9 mouse cellular contexts compared by ENCODE assay signal in the genomic region with DNA sequence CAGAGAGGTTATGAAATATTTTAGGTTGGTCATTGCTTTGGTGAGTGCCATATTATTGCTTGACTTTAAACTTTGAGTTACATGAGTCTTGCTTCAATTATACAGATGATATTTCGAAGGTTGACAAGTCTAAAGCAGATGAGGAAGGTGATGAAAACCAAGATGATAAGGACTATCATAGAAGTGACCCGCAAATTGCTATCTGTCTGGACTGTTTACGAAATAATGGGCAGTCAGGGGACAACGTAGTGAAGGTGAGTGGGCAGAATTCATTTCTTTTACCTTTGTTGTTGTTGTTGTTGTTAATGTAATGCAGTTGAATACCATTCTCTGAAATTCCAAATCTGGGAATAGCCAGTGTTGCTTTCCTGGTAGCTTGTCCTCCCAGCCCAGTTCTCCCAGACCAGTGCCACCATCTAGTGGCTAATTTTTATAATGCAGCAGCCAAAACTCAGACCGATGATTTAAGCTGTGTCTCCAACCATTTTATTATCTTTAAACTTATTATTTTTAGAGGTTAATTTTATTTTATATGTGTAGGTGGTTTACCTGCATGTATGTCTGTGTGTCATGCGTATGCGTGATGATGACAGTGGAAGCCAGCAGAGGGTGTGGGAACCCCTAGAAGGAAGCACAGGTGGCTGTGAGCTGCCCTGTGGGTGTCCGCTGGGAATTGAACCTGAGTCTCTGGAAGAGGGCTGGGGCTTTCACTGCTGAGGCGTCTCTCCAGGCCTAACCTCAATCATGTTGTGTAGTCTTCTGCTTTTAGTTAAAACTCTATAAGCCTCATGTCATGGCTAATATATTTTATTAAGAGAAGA.
A peak's percentile ranks its signal among the peaks of the same experiment; 100 is the strongest.
DNase-seq lines count a peak whose midpoint lies in the region; ATAC-seq and TF ChIP-seq lines count a peak whose summit lies in the region.
"Had no signal": no experiment of that assay in that cellular context is flagged by ENCODE, and none has a peak within 500 bp of the region (broad histone marks: within the 10 kb centered on the region; RNA-seq: fewer than 3 reads in every experiment).

No protein-coding gene starts in this region.

- peak; percentile 60; the same call in 1 of the 2 replicates for TF ChIP-seq CTCF in small intestine, adult 2 months (IDR thresholded peaks at IDR 0.05; ENCODE audit: extremely low read depth, insufficient read length, insufficient replicate concordance, low read depth, low read length)

- H3K4me2 ChIP-seq in heart, embryonic 12.5 days, result no peak overlapping the region
- H3K4me2 ChIP-seq: liver, embryonic 15.5 days had no signal

- H3K9me3 ChIP-seq in heart, embryonic 12.5 days (replicated peaks), result no peaks in the 10 kb centered on the region
- H3K9me3 ChIP-seq: liver, embryonic 15.5 days had no signal

- ATAC-seq in heart, embryonic 12.5 days (ENCODE audit: insufficient number of reproducible peaks, low FRiP score), result no peak
- peak; percentile 80 for ATAC-seq in frontal cortex, adult (ENCODE audit: low TSS enrichment)
- ATAC-seq in megakaryocyte-erythroid progenitor cell, adult 5-6 weeks (replicated peaks; ENCODE audit: low FRiP score, low TSS enrichment, poor library complexity, severe bottlenecking), result 0 out of 2 replicates have a peak, but pooled peaks have one; percentile 41

- H3K4me3 ChIP-seq in heart, embryonic 12.5 days, result no peak overlapping the region
- no peak overlapping the region for H3K4me3 ChIP-seq in small intestine, adult 2 months (ENCODE audit: low read depth, low read length)
- H3K4me3 ChIP-seq: liver, embryonic 15.5 days had no signal

- no peak overlapping the region for H3K9ac ChIP-seq in heart, embryonic 12.5 days
- H3K9ac ChIP-seq: liver, embryonic 15.5 days had no signal

- 44% methylated on average over 9 of the region's 9 CpGs for whole genome bisulfite sequencing in heart, embryonic 12.5 days
- WGBS in small intestine, adult 2 months, result 71% methylated on average over 9 of the region's 9 CpGs

- peaks cover 8% of the 10 kb centered on the region; the same call in 1 of the 2 replicates for H3K4me1 ChIP-seq in heart, embryonic 12.5 days (replicated peaks)
- H3K4me1 ChIP-seq in small intestine, adult 2 months (ENCODE audit: control insufficient read depth, insufficient read depth, insufficient read length, low read length), result no peaks in the 10 kb centered on the region
- H3K4me1 ChIP-seq: liver, embryonic 15.5 days had no signal

- DNase-seq in heart, adult 8-10 months (ENCODE audit: low spot score), result peak; percentile 50
- DNase-seq in MN1 (ENCODE audit: low spot score), result peak; percentile 49
- peak; percentile 53 for DNase-seq in cerebellum, adult 9-10 months
- peak; percentile 29 for DNase-seq in layer of hippocampus, adult 9-10 months (ENCODE audit: low spot score)

- no peaks in the 10 kb centered on the region for H3K27me3 ChIP-seq in heart, embryonic 12.5 days (replicated peaks)
- H3K27me3 ChIP-seq in small intestine, adult 2 months (ENCODE audit: control insufficient read depth, insufficient read depth, low read length), result no peaks in the 10 kb centered on the region
- H3K27me3 ChIP-seq: liver, embryonic 15.5 days had no signal

- peaks cover 13% of the 10 kb centered on the region for H3K36me3 ChIP-seq in heart, embryonic 12.5 days
- H3K36me3 ChIP-seq in small intestine, adult 2 months (ENCODE audit: control insufficient read depth, insufficient read depth, low read length), result peaks cover 13% of the 10 kb centered on the region

- H3K27ac ChIP-seq in heart, embryonic 12.5 days (ENCODE audit: poor library complexity, severe bottlenecking), result no peak overlapping the region
- H3K27ac ChIP-seq in small intestine, adult 2 months (ENCODE audit: insufficient read depth, low read depth, low read length), result no peak overlapping the region
- H3K27ac ChIP-seq: liver, embryonic 15.5 days had no signal

- no peak for TF ChIP-seq POLR2A in small intestine, adult 2 months (IDR thresholded peaks at IDR 0.05; ENCODE audit: low read depth, low read length)
